Mouse (Mus musculus): ENCODE results near the gene Stxbp1. TPM values are rescaled to one million over a fixed set of nuclear protein-coding genes. Genes with fewer than 3 reads are reported as not detected.

The Stxbp1 gene
- polyA plus RNA-seq, 1 experiment: 1.6 TPM

DNA sequence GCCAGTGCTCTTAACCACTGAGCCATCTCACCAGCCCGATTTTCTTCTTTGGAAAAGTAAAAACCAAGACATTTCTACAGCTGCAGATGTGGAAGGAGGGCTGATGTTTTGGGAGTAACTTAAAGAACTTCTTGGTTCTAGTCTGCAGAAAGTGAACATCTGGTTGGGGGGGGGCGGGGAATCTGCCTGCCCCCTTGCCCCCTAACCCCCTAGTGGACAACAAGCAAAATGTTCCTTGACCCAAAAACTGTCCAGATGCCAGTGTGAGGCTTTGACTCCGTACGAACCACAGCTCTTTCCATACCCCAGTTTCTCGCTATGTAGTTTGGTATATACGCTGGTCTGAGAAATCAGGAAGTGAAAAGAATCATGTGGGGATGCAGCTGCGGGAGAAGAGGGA is 96.8 kb downstream of the Stxbp1 start:
- peaks cover 20% of the 10 kb centered on the region for H3K4me1 ChIP-seq
- no peak overlapping the region for H3K4me3 ChIP-seq (replicated peaks)
- H3K27me3 ChIP-seq (replicated peaks): peaks cover 2% of the 10 kb centered on the region
- TF ChIP-seq FLI1 (IDR thresholded peaks at IDR 0.05; ENCODE audit: low read length) (no peak), GATA1 (IDR thresholded peaks at IDR 0.05; ENCODE audit: borderline replicate concordance, low read length) (no peak)
- H3K9me3 ChIP-seq: no peaks in the 10 kb centered on the region
- H3K36me3 ChIP-seq (replicated peaks; ENCODE audit: low read length): peaks cover 93% of the 10 kb centered on the region

DNA sequence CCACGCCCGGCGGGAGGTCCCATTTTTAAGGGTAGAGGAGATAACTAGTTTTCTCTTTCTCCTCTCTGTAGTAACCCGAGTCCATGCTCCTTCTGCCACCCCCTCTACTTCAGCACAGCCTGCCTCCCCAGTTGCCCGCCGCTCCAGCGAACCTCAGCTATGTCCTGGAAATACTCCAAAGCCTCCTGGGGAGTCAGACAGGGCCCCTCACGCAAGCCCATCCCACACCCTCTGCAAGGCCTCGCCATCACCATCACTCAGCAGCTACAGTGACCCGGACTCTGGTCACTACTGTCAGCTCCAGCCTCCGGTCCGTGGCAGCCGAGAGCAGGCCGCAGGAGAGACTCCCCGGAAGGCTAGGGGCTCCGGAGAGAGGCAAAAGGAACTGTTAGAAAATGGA is 98.0 kb downstream of the Stxbp1 start:
- H3K36me3 ChIP-seq (replicated peaks; ENCODE audit: low read length): peaks cover 95% of the 10 kb centered on the region
- peaks cover 2% of the 10 kb centered on the region for H3K27me3 ChIP-seq (replicated peaks)
- no peak overlapping the region for H3K4me3 ChIP-seq (replicated peaks)
- no peak for TF ChIP-seq FLI1 (IDR thresholded peaks at IDR 0.05; ENCODE audit: low read length)
- TF ChIP-seq GATA1 (IDR thresholded peaks at IDR 0.05; ENCODE audit: borderline replicate concordance, low read length): no peak
- peaks cover 17% of the 10 kb centered on the region for H3K4me1 ChIP-seq
- H3K9me3 ChIP-seq: no peaks in the 10 kb centered on the region

DNA sequence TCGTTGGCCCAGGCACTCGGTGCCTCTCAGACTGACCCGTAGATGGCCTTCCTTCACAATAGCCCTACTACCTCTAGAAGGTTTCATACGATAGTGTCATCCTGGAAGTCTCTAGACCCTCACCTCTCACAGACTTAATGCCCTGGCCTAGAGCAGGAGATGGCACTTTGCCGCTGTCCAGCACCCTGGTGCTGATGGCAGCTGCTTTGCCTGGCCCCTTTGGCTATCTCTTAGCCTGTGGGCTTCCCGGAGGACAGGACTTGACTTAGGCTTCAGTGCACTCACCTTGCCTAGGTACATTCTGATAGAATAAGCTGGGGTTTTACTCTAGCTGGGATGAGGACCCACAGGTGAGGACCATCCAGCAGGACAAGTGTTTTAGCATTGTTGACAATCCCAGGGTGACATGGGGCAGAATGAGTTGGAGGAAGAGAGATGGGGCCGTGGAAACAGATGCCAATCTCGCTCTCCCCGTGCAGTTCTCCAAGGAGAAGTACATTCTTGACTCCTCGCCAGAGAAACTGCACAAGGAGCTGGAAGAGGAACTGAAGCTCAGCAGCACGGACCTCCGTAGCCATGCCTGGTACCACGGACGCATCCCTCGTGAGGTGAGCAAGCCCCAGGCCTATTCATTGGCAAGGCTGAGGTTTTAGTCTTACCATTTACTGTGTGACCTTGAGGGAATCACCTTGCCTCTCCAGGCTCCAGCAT is 102.6 kb downstream of the Stxbp1 start:
- peaks cover 14% of the 10 kb centered on the region for H3K27me3 ChIP-seq (replicated peaks)
- H3K9me3 ChIP-seq: no peaks in the 10 kb centered on the region
- peaks cover 87% of the 10 kb centered on the region for H3K36me3 ChIP-seq (replicated peaks; ENCODE audit: low read length)
- H3K4me1 ChIP-seq: peaks cover 11% of the 10 kb centered on the region; the same call in 1 of the 2 replicates
- TF ChIP-seq GATA1 (IDR thresholded peaks at IDR 0.05; ENCODE audit: borderline replicate concordance, low read length) (no peak), FLI1 (IDR thresholded peaks at IDR 0.05; ENCODE audit: low read length) (no peak)
- no peak overlapping the region for H3K4me3 ChIP-seq (replicated peaks)

DNA sequence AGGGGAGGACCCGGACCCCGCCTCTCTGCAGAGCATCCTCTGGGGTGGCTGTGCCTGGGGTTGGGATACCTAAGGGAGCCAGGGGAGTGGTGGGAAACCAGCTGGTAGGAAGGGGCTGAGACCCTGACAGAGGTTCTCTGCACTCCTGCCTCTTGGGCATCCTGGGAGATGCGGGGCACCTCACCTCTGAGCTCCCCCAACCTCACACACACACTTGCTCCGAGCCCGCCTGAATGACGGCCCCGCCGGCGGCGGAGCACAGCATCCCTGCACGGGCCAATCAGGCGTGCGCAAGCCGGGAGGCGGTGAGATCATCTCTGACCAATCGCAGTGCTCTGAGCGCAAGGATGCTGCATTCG is 104.9 kb downstream of the Stxbp1 start:
- no peak overlapping the region for H3K4me3 ChIP-seq (replicated peaks)
- no peaks in the 10 kb centered on the region for H3K9me3 ChIP-seq
- peaks cover 29% of the 10 kb centered on the region for H3K4me1 ChIP-seq
- H3K36me3 ChIP-seq (replicated peaks; ENCODE audit: low read length): peaks cover 75% of the 10 kb centered on the region
- TF ChIP-seq GATA1 (IDR thresholded peaks at IDR 0.05; ENCODE audit: borderline replicate concordance, low read length) (no peak), FLI1 (IDR thresholded peaks at IDR 0.05; ENCODE audit: low read length) (no peak)
- peaks cover 14% of the 10 kb centered on the region for H3K27me3 ChIP-seq (replicated peaks)

DNA sequence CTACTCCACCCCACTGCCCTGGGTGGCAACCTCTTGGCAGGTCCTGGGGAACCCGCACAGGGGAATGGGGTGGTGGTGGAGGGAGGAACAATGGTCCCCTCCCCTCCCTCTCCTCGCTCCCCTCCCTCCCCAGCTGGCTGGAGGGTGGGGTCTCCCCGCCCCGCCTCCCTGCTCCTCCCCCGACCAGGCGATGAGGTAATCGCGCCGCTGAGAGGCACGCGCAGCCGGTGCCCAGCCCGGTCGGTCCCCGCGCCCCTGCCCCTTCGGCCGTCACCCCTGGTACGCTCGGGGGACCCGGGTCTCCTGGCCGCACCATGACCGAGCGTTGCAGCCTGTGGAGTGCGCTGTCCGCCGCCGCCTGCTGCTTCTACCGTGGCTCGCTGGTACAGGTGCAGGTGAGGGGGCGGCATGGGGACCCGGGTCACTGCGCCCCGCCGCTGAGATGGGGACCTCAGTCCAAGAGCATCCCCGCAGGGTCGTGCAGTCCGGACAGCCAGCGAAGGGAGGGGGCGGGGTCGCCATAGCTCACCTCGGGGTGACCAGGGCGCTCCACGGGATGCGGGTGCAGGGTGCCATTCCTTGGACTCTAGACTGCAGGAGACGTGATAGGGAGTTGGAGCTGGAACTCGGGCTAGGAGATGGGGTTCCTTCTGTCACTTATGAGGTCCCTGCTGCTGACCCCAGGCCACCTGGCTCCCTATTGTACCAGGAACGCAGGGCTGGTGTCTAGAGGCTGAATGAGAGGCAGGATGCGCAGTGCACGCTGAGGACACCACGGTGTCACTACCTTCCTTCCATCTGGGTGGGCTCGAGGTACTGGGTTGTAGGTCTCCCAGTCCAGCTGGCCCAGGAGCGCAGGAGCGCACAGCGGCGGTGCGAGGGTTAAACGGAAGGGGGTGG is 105.5 kb downstream of the Stxbp1 start:
- Histone ChIP-seq H3K4me1 (peaks cover 35% of the 10 kb centered on the region), H3K4me3 (replicated peaks) (no peak overlapping the region), H3K27me3 (replicated peaks) (peaks cover 14% of the 10 kb centered on the region), H3K9me3 (no peaks in the 10 kb centered on the region), H3K36me3 (replicated peaks; ENCODE audit: low read length) (peaks cover 69% of the 10 kb centered on the region)
- TF ChIP-seq FLI1 (IDR thresholded peaks at IDR 0.05; ENCODE audit: low read length) (no peak), GATA1 (IDR thresholded peaks at IDR 0.05; ENCODE audit: borderline replicate concordance, low read length) (no peak)

DNA sequence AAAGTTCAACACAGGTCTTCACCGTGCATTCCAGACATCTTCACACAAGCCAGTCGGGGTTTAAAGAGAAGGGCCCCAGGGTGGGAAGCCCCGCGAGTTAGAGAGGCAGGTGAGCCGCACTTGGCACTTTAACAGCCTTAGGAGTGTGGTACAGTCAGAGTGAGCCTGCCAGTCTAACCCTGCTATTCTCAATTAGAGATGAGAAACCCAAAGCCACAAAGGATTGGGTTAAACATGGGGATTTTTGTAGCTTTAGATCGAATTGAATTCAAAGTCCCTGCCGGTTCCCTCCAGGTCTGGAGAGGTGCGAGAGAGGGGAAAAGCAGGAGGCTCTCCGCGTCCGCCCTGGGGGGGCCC is 106.2 kb downstream of the Stxbp1 start, which contains the start of gene 6330409D20Rik:
Gene 6330409D20Rik, minus strand, starts transcription at position 101 of the 357 bp plus-strand sequence.
- Histone ChIP-seq H3K27me3 (replicated peaks) (peaks cover 12% of the 10 kb centered on the region), H3K4me3 (replicated peaks) (no peak within 1 kb of the TSS), H3K36me3 (replicated peaks; ENCODE audit: low read length) (peaks cover 64% of the 10 kb centered on the region), H3K4me1 (peaks cover 41% of the 10 kb centered on the region), H3K9me3 (no peaks in the 10 kb centered on the region)
- TF ChIP-seq GATA1 (IDR thresholded peaks at IDR 0.05; ENCODE audit: borderline replicate concordance, low read length): no peak
- no peak for TF ChIP-seq FLI1 (IDR thresholded peaks at IDR 0.05; ENCODE audit: low read length)

DNA sequence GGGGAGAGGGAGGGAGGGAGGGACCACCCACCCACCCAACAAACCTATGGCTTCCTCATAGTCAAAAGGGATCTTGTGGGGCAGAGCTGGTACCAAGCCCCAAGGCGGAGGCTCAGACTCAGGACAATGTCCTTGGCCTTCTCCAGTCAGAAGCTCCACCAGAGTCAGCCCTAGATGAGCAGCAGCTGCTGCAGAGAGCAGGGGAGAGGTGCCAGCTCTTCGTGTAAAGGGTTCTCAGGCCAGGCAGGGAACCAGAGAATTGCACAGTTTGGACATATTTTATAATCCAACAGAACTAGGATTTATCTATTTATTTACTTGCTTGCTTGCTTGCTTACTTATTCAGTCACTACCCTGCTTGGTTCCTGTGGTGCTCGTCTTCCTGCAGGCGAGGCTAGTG is 107.7 kb downstream of the Stxbp1 start:
- no peak overlapping the region for H3K4me3 ChIP-seq (replicated peaks)
- TF ChIP-seq FLI1 (IDR thresholded peaks at IDR 0.05; ENCODE audit: low read length) (no peak), GATA1 (IDR thresholded peaks at IDR 0.05; ENCODE audit: borderline replicate concordance, low read length) (no peak)
- peaks cover 53% of the 10 kb centered on the region for H3K4me1 ChIP-seq
- H3K9me3 ChIP-seq: no peaks in the 10 kb centered on the region
- H3K27me3 ChIP-seq (replicated peaks): peaks cover 12% of the 10 kb centered on the region
- H3K36me3 ChIP-seq (replicated peaks; ENCODE audit: low read length): peaks cover 50% of the 10 kb centered on the region

Other genes starting within 250 kb of the Stxbp1 start
- 36.4 and 40.9 TPM in 2 replicates for gene St6galnac6, start 247.5 kb downstream of the Stxbp1 start, polyA plus RNA-seq (2012; ENCODE audit: insufficient read depth, low replicate concordance)
- 11.0 and 12.2 TPM in 2 replicates for gene Ak1, start 225.5 kb downstream of the Stxbp1 start, polyA plus RNA-seq (2012; ENCODE audit: insufficient read depth, low replicate concordance)
- gene Eng, start 200.7 kb downstream of the Stxbp1 start, polyA plus RNA-seq (2012; ENCODE audit: insufficient read depth, low replicate concordance): 90.6 and 227 TPM in 2 replicates
- gene Fpgs, start 143.1 kb downstream of the Stxbp1 start, polyA plus RNA-seq (2012; ENCODE audit: insufficient read depth, low replicate concordance): 39.7 and 57.5 TPM in 2 replicates
- 148 and 403 TPM in 2 replicates for gene Cdk9, start 134.2 kb downstream of the Stxbp1 start, polyA plus RNA-seq (2012; ENCODE audit: insufficient read depth, low replicate concordance)
- 13.4 and 21.1 TPM in 2 replicates for gene Sh2d3c, start 126.2 kb downstream of the Stxbp1 start, polyA plus RNA-seq (2012; ENCODE audit: insufficient read depth, low replicate concordance)
- gene 6330409D20Rik, start 106.2 kb downstream of the Stxbp1 start, polyA plus RNA-seq (2012; ENCODE audit: insufficient read depth, low replicate concordance): 3.0 TPM in 1 of 2 replicates, not detected in the other
- gene Tor2a, start 90.0 kb downstream of the Stxbp1 start, polyA plus RNA-seq (2012; ENCODE audit: insufficient read depth, low replicate concordance): 30.1 and 93.0 TPM in 2 replicates
- 0.03 and 1.9 TPM in 2 replicates for gene Ttc16, start 71.6 kb downstream of the Stxbp1 start, polyA plus RNA-seq (2012; ENCODE audit: insufficient read depth, low replicate concordance)
- 2.6 TPM in 1 of 2 replicates, not detected in the other for gene Ptrh1, start 71.5 kb downstream of the Stxbp1 start, polyA plus RNA-seq (2012; ENCODE audit: insufficient read depth, low replicate concordance)
- gene Cfap157, start 62.8 kb downstream of the Stxbp1 start, polyA plus RNA-seq (2012; ENCODE audit: insufficient read depth, low replicate concordance): not detected in 2 replicates
- 19.5 and 38.4 TPM in 2 replicates for gene Fam129b, start 28.9 kb upstream of the Stxbp1 start, polyA plus RNA-seq (2012; ENCODE audit: insufficient read depth, low replicate concordance)
- 796 and 1,818 TPM in 2 replicates for gene Rpl12, start 114.3 kb upstream of the Stxbp1 start, polyA plus RNA-seq (2012; ENCODE audit: insufficient read depth, low replicate concordance)
- gene Lrsam1, start 114.4 kb upstream of the Stxbp1 start, polyA plus RNA-seq (2012; ENCODE audit: insufficient read depth, low replicate concordance): 8.5 and 10.1 TPM in 2 replicates
- 28.4 and 135 TPM in 2 replicates for gene Slc2a8, start 134.8 kb upstream of the Stxbp1 start, polyA plus RNA-seq (2012; ENCODE audit: insufficient read depth, low replicate concordance)

All from megakaryocyte, embryonic 14.5 days (primary cell).